Mouse (Mus musculus): Measurements from ENCODE around the gene Gm37240.
A peak's percentile ranks its signal among the peaks of the same experiment; 100 is the strongest.
"Not testable (repeated sequence)": the region's sequence is repeated elsewhere in the genome, so short reads cannot be mapped to it uniquely, and the experiment has no call there.

Gm37240 gene

DNA sequence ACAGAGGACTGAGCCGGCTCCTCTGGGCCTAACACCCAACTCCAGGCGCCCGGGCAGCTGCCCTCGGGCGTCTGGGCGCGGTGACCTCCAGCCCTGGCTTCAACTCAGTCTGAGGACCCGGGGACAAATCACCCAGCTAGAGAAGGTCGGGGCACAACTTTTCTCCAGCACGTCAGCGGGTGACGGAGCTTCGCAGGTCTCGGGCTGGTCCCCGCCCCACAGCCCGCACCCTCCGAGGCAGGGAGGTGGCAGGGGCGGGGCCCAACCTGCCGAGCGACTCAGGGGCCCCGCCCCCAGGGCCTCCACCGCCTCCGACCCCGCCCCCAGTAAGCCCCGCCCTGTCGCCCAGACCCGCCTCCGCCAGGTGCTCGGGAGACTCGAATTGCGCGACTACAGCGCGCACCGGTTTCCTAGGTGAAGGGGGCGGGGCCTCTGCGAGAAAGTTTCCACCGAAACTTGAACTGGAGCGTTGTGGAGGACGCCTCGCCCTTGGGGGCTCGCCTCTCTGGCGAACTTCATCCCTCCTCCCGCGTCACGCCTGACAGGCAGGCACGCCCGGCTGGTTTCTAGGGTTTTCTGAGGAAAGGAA lies at the start of gene Gm37240, which contains the start of gene Glt28d2:
TSS of gene Gm37240 (minus strand) at position 280 of the 589 bp plus-strand sequence.
TSS of gene Glt28d2 (minus strand) at position 278 of the 589 bp plus-strand sequence.
- peak; percentile 48 to 74 for DNase-seq

GRCm38 (mm10) chr3:85933586-85933985 lies 46.3 kb upstream of the Gm37240 start:
- no peak for DNase-seq

DNA sequence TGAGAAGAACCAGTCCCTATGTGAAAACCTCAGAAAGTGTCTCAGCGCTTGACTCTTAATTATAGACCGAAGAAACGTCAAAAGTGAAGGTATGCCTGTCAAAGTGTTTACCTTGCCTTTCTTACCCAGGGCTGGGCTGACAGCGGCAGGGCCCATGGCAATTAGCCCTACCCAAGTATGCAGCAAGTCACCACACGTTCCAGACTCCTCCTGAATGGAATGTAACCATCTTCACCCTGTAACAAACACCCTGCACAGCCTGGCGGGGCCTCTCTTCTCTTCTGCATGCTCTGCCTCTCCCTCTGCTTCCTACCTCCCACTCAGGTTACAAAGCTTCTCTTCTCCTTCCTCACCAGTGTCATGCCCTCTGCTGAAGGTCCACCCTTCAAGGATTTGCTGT lies 44.5 kb upstream of the Gm37240 start:
- no peak for DNase-seq

- no peak for DNase-seq
Measured at GRCm38 (mm10) chr3:85930671-85931255, 43.4 kb upstream of the Gm37240 start.

DNA sequence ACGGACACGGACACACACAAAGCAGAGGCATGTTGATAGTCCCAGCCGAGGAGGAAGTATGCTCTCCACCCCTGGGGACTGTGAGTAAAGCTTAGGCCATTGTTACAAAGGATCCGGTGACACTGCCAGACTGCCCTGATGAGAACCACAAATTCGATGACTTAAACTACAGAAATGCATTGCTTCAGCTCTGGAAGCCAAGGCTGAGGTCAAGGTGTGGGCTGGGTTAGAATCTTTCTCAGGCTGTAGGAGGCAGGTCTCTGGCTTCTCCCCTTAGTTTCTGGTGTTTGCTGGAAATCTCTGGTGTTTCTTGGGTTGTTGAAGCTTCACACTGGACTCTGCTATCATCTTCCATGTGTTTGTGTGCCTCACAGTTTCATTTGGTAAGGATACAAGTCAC lies 42.4 kb upstream of the Gm37240 start:
- DNase-seq: no peak

DNA sequence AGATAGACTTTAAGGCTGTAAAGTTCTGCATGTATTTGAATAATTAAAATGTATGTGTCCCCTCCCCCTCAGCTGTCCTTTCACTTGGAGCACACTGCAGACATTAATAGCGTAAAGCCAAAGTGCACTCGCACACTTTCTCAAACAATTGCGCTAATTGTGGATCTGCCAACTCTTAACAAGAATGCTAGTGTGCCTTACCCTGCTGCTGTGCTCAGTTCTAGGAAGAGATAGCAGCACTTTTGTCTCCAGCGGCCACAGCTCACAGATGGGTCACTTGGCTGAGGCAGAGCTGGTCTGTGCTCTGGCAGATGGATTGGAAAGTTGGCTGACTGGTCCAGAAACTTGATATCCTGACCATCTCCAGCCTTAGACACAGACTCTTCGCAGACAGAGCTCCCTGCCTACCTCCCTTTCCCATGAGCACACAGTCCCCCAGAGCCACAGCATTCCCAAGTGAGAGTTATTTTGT lies 40.9 kb upstream of the Gm37240 start:
- peak in 1 of 2 experiments; percentile 6 for DNase-seq

GRCm38 (mm10) chr3:85927296-85927695 lies 40.0 kb upstream of the Gm37240 start:
- no peak for DNase-seq

GRCm38 (mm10) chr3:85923954-85924945 lies 36.9 kb upstream of the Gm37240 start:
- DNase-seq: peak; percentile 89 to 94

DNA sequence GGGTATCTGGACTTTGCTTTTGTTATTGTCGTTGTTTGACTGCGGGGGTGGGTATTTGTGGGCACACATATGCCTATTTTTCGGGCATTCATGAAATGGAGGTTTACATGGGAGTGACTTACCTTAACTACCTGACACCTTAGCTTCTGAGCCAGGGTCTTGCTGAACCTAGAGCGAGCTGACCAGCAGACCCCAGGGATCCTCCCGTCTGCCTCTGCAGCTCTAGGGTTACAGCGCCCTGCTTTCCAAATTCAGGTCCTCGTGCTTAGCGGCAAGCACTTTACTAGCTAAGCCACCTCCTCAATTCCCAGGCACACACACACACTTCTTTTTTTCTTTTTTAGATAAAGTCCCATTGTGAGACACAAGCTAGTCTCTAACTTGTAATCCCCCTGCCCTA lies 36.0 kb upstream of the Gm37240 start:
- peak in 1 of 2 experiments; percentile 6 for DNase-seq

DNA sequence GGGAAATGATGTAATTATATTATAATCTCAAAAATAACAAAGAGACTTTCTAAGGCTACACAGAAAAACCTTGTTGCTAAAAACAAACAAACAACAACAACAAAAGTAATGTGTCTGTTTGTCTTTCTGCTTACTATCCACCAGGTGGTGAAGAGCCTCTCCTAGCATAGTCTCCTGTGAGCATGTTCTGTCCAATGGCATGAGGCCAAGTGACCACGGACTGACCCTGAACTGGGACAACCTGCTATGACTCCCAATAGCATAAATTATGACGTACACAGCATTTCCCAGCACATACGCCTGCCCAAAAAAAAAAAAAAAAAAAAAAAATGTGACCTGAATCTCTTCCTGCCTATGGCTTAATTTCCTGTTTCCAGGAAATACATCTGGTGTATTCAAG lies 35.0 kb upstream of the Gm37240 start:
- DNase-seq: peak in 1 of 2 experiments; percentile 41

DNA sequence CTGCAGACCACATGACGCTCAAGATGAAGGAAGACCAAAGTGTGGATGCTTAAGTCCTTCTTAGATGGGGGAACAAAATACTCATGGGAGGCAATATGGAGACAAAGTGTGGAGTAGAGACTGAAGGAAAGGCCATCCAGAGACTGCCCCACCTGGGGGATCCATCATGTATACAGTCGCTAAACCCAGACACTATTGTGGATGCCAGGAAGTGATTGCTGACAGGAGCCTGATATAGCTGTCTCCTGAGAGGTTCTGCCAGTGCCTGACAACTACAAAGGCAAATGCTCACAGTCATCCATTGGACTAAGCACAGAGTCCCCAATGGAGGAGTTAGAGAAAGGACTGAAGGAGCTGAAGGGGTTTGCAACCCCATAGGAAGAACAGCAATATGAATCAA lies 33.4 kb upstream of the Gm37240 start:
- DNase-seq: not testable (repeated sequence)

DNA sequence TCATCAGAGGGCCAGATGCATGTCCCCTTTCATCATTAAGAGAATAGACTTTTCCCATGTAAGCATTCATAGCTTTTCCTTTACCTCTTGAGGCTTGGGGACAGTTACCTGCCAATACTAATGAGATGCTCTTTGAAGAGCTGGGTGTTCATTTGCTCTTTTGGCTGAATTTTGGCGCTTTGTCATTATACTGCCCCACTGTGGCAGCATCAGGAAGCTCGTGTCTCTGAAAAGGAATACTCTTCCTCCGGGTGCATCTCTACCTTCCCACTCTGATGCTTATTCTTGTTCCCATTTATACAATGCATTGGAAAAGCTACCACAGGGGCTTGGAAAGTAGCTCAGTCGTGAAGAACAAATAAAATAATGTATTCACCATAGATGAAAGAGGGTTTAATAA lies 30.3 kb upstream of the Gm37240 start:
- peak; percentile 65 to 70 for DNase-seq

DNA sequence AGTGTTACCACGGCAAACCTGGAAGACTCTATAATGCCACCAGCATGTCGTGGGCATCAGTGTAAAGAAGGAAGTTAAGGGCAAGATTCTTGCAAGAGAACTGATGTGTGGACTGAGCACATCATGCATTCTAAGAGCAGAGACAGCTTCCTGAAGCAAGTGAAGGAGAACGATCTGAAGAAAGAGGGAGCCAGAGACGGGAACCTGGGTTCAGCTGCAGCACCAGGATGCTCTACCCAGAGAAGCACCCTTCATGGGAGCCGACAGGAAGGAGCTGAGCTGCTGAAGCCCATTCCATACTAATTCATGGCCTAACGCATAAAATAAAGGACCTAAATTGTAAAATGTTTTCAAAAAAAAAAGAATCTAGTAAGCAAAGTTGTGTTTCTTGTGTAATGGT lies 27.5 kb upstream of the Gm37240 start:
- DNase-seq: no peak

DNA sequence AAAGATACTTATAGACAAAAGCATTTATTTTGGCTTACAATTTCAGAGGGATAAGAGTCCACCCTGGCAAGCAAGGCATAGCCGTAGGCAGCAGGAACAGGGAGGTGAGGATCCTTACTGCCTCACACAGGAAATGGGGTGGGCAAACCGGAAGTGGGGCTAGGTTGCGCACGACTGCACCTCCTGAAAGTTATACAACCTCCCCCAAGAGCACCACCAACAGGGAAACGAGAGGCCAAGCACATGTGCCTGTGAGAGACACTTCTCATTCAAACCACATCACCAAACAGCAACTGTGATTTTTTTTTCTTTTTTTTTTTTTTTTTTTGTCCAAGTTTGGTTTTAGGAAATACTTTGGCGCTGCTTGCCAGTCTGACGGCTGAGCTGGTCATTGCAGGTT lies 19.8 kb upstream of the Gm37240 start:
- DNase-seq: no peak

DNA sequence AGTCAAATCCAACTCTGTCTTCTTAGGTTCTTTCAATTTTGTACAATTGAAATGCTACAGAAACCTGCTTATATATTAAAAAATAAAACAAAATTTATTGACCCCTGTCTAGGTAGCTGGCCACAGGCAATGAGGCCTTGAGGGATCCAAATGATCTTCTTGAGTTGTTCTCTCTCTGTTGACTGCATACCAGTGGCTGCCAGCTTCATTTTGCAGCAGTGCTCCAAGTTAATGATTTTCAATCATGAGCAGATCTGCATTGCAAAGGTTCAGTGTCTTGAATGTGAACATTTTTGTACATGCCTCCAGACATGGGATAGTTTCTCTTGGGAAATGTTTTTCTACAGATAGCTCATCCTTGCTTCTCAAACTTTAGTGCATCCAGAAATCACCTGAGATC lies 17.1 kb upstream of the Gm37240 start:
- no peak for DNase-seq

GRCm38 (mm10) chr3:85895020-85895419 lies 7.7 kb upstream of the Gm37240 start:
- DNase-seq: no peak

DNA sequence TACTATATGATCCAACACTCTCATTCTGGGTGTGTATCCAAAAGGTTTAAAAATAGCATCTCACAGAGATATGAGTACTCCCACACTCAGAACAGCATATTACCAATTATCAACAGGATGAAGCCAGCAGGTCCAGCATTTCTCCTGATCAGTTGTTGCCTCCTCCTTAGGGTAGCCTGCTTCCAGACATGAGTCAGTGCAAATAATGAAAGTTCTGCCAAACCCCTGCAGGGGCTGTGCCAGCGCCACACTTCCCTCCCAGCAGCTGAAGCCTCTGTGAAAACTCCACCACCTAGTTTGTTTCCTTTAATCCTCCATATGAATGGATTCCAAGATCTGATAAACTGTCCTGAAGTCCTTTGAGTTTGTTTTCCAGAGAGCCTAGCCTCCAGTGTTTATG lies 4.3 kb upstream of the Gm37240 start:
- DNase-seq: no peak

- DNase-seq: peak; percentile 12 to 35
Measured at GRCm38 (mm10) chr3:85888221-85888671, 928 bp upstream of the Gm37240 start.

- DNase-seq: peak; percentile 4
Measured at GRCm38 (mm10) chr3:85886636-85887238, 581 bp downstream of the Gm37240 start.

DNA sequence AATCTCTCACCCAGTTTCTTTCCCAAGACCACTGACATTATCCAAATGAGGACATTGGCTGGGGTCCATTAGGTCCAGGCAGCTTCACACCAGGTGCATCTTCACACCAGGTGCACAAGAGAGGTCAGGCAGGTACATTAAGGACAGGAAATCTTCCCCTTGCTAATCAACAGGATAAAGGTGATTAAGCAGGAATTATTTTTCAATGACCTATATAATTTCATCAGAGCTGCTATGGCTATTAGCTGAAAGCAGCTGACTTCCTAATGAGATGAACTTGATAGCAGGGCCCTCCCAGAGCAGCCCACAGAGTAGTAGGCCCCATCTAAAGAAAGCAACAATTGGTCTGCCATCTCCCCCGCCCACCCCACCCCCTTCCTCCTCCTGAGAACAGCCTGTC lies 1.4 kb downstream of the Gm37240 start:
- no peak for DNase-seq

DNA sequence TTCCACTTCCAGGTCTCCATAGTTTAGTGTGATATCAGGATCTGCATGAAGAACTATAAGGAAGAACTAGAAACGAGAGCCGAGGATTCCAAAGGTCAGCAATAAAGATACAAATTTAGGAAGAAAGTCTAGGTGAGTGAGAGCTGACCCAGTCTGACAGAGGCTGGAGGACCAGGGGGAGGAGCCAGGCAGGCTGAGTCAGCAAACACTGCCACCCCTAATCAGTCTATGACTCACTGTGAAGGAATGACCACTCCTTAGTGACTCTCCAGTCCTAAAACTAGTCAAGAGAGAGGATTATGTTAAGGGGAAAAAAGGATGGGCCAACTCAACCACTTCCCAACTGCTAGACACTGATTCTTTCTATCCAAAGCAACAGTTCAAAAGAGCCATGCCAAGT lies 6.6 kb downstream of the Gm37240 start:
- DNase-seq: no peak

- no peak for DNase-seq
Measured at GRCm38 (mm10) chr3:85880068-85880467, 7.2 kb downstream of the Gm37240 start.

DNA sequence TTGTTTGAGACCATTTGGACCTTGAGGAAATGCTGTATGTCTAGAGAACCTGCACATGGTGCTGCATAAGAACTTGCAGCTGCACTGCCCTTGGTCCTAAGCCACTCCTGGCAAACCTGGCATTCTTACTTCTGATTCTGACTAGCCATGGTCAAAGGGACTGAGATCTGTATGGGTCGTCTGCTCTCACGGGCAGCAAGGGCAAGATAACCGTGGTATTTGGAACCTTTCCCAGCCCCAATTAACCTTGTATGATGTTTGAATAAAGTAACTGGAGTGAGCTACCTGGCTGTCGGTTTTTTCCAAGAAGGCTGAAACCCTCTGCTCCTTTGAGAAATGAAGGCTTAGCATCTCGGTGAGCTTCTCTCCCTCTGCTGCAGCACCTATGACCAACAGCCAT lies 8.4 kb downstream of the Gm37240 start:
- DNase-seq: no peak
